Mouse (Mus musculus): ENCODE data around the gene Cactin.

- no peak for TF ChIP-seq POLR2A (IDR thresholded peaks at IDR 0.05; ENCODE audit: low read depth, low read length)
- no peak for TF ChIP-seq CTCF (conservative IDR thresholded peaks at IDR 0.05; ENCODE audit: insufficient read depth, insufficient read length, low read depth, low read length)
These were observed 54.4 kb downstream of the Cactin start for GRCm38 (mm10) chr10:81375322-81375721.

Data from kidney, adult 2 months (tissue).